Mouse (Mus musculus): ENCODE data around the gene Lce3a. TPM values are rescaled to one million over a fixed set of nuclear protein-coding genes. Genes with fewer than 3 reads are reported as not detected.

The Lce3a gene
- polyA plus RNA-seq (2012; rRNA removed; ENCODE audit: low replicate concordance) = not detected in 2 replicates

GRCm38 (mm10) chr3:92926130-92926529 lies at the start of gene Lce3a:
Gene Lce3a, minus strand, starts transcription at chr3:92926230.

GRCm38 (mm10) chr3:92966761-92967160 lies 40.7 kb upstream of the Lce3a start, which contains the start of gene Lce3e:
Gene Lce3e, plus strand, starts transcription at chr3:92967061.

GRCm38 (mm10) chr3:92957090-92957489 lies 31.1 kb upstream of the Lce3a start, which contains the start of gene Lce3d:
Gene Lce3d, plus strand, starts transcription at chr3:92957390.

GRCm38 (mm10) chr3:92944186-92944585 lies 18.2 kb upstream of the Lce3a start, which contains the start of gene Lce3c:
Gene Lce3c, plus strand, starts transcription at chr3:92944486.

GRCm38 (mm10) chr3:92932679-92933078 lies 6.6 kb upstream of the Lce3a start, which contains the start of gene Lce3b:
Gene Lce3b, plus strand, starts transcription at chr3:92932979.

Other genes starting within 250 kb of the Lce3a start
- gene Lce1c, start 247.0 kb downstream of the Lce3a start, polyA plus RNA-seq (2012; rRNA removed; ENCODE audit: low replicate concordance) = 0.27 TPM in 1 of 2 replicates, not detected in the other
- gene Lce1d, start 239.0 kb downstream of the Lce3a start, polyA plus RNA-seq (2012; rRNA removed; ENCODE audit: low replicate concordance) = not detected in 2 replicates
- gene Lce1e, start 217.2 kb downstream of the Lce3a start, polyA plus RNA-seq (2012; rRNA removed; ENCODE audit: low replicate concordance) = not detected in 2 replicates
- gene Lce1f, start 205.9 kb downstream of the Lce3a start, polyA plus RNA-seq (2012; rRNA removed; ENCODE audit: low replicate concordance) = 0.21 TPM in 1 of 2 replicates, not detected in the other
- gene Gm38119, start 187.1 kb downstream of the Lce3a start, polyA plus RNA-seq (2012; rRNA removed; ENCODE audit: low replicate concordance) = not detected in 2 replicates
- gene Lce1g, start 173.9 kb downstream of the Lce3a start, polyA plus RNA-seq (2012; rRNA removed; ENCODE audit: low replicate concordance) = not detected in 2 replicates
- gene Lce1h, start 161.2 kb downstream of the Lce3a start, polyA plus RNA-seq (2012; rRNA removed; ENCODE audit: low replicate concordance) = not detected in 2 replicates
- gene Lce1i, start 147.3 kb downstream of the Lce3a start, polyA plus RNA-seq (2012; rRNA removed; ENCODE audit: low replicate concordance) = not detected in 2 replicates
- not detected in 2 replicates for gene Lce1j, start 135.7 kb downstream of the Lce3a start, polyA plus RNA-seq (2012; rRNA removed; ENCODE audit: low replicate concordance)
- gene Lce1k, start 118.3 kb downstream of the Lce3a start, polyA plus RNA-seq (2012; rRNA removed; ENCODE audit: low replicate concordance) = not detected in 2 replicates
- not detected in 2 replicates for gene Kprp, start 99.0 kb downstream of the Lce3a start, polyA plus RNA-seq (2012; rRNA removed; ENCODE audit: low replicate concordance)
- gene Lce1l, start 74.9 kb downstream of the Lce3a start, polyA plus RNA-seq (2012; rRNA removed; ENCODE audit: low replicate concordance) = not detected in 2 replicates
- gene 2310050C09Rik, start 56.0 kb downstream of the Lce3a start, polyA plus RNA-seq (2012; rRNA removed; ENCODE audit: low replicate concordance) = not detected in 2 replicates
- gene Lce3b, start 6.7 kb upstream of the Lce3a start, polyA plus RNA-seq (2012; rRNA removed; ENCODE audit: low replicate concordance) = not detected in 2 replicates
- gene Lce3c, start 18.3 kb upstream of the Lce3a start, polyA plus RNA-seq (2012; rRNA removed; ENCODE audit: low replicate concordance) = not detected in 2 replicates
- gene Lce3d, start 31.2 kb upstream of the Lce3a start, polyA plus RNA-seq (2012; rRNA removed; ENCODE audit: low replicate concordance) = not detected in 2 replicates
- gene Lce3e, start 40.8 kb upstream of the Lce3a start, polyA plus RNA-seq (2012; rRNA removed; ENCODE audit: low replicate concordance) = not detected in 2 replicates
- gene Lce3f, start 66.0 kb upstream of the Lce3a start, polyA plus RNA-seq (2012; rRNA removed; ENCODE audit: low replicate concordance) = not detected in 2 replicates
- 0.17 TPM in 1 of 2 replicates, not detected in the other for gene Crct1, start 89.5 kb upstream of the Lce3a start, polyA plus RNA-seq (2012; rRNA removed; ENCODE audit: low replicate concordance)
- not detected in 2 replicates for gene Lce1m, start 92.8 kb upstream of the Lce3a start, polyA plus RNA-seq (2012; rRNA removed; ENCODE audit: low replicate concordance)
- not detected in 2 replicates for gene Gm4858, start 142.6 kb upstream of the Lce3a start, polyA plus RNA-seq (2012; rRNA removed; ENCODE audit: low replicate concordance)
- gene Crnn, start 218.6 kb upstream of the Lce3a start, polyA plus RNA-seq (2012; rRNA removed; ENCODE audit: low replicate concordance) = not detected in 2 replicates